Mouse (Mus musculus): ENCODE results near the gene Fbxo21. TPM values are rescaled to one million over a fixed set of nuclear protein-coding genes. Genes with fewer than 3 reads are reported as not detected.
A peak's percentile ranks its signal among the peaks of the same experiment; 100 is the strongest.

Gene Fbxo21
- 67.6 and 74.6 TPM in 2 replicates for polyA plus RNA-seq (2014; fragmentation: Nextera tagmentation; extraction: Ambion mirVana)

DNA sequence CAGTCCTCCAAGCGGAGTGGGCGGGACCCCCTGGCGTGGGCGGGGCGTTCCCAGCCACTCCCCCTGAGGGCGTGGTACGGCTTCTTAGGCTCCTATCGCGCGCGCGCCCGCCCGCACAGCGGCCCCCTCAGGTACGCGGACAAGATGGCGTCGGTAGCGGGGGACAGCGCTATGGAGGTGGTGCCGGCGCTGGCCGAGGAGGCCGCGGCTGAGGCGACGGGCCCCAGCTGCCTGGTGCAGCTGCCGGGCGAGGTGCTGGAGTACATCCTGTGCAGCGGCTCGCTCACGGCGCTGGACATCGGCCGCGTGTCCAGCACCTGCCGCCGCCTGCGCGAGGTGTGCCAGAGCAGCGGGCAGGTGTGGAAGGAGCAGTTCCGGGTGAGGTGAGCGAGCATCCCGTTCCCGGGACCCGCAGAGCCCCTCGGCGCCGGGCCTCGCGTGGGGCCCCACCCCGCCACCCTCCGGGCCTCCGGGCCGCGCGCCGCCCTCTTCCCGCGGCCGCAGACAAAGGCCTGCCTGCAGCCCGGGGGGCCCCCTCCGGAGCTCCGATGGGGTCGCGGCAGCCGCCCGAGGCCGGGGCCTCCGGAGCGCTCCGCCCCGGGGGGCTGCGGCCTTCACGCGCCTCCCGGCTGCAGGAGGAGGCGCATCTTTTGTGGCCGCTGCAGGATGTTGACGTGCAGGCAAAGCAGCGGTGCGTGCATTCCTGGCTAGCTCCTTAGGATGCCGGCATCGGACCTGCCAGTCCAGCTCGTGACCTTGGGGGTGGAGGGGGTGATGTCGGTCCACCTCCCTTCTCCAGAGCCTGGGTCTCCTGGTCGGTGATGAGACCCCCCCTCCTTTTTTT is at the start of gene Fbxo21:
Fbxo21 (plus strand) TSS at position 74 of the 844 bp plus-strand sequence.
- Histone ChIP-seq H3K4me1 (ENCODE audit: control insufficient read depth, insufficient read depth, low read length) (peaks cover 5% of the 10 kb centered on the region), H3K4me2 (ENCODE audit: low read depth, low read length) (peak within 1 kb of the TSS; percentile 65), H3K9me3 (replicated peaks; ENCODE audit: control insufficient read depth, low read length) (no peaks in the 10 kb centered on the region), H3K36me3 (replicated peaks; ENCODE audit: control insufficient read depth, insufficient read depth, low read depth, low read length) (no peaks in the 10 kb centered on the region; the same call in 1 of the 2 replicates), H3K27me3 (ENCODE audit: control insufficient read depth, insufficient read depth, low read length) (no peaks in the 10 kb centered on the region), H3K4me3 (ENCODE audit: low read depth, low read length) (peak within 1 kb of the TSS; percentile 88), H3K9ac (replicated peaks; ENCODE audit: low read length) (peak within 1 kb of the TSS; percentile 97), H3K27ac (replicated peaks; ENCODE audit: low read depth, low read length) (peak within 1 kb of the TSS; percentile 69)
- DNase-seq (ENCODE audit: low spot score) (peak; percentile 99), ATAC-seq (replicated peaks; ENCODE audit: insufficient number of reproducible peaks, low FRiP score, low TSS enrichment, low read depth) (peak; percentile 82)
- WGBS: under 1% methylated on average over 83 of the region's 88 CpGs

DNA sequence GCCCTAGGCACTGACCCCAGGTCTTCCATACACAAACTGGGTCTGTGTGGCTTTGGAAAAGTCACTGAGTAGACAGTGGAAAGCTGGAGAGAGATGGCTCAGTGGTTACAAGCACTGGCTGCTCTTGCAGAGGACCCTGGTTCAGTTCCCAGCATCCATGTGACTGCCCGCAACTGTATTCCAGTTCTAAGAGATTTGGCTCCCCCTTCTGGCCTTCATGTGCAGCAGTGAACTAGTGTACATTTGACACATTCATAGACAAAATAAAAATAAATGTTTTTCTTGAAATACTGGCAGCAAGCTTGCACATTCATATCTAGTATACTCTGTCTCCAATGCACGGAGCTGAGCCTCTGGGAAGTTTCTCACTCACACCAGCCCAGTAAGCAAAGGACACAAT is 48.0 kb upstream of the Fbxo21 start:
- no peaks in the 10 kb centered on the region for H3K27me3 ChIP-seq (ENCODE audit: control insufficient read depth, insufficient read depth, low read length)
- WGBS: 90% methylated on average over 2 of the region's 2 CpGs
- H3K4me1 ChIP-seq (ENCODE audit: control insufficient read depth, insufficient read depth, low read length): no peaks in the 10 kb centered on the region
- H3K9ac ChIP-seq (replicated peaks; ENCODE audit: low read length): no peak overlapping the region
- H3K4me2 ChIP-seq (ENCODE audit: low read depth, low read length): no peak overlapping the region
- H3K36me3 ChIP-seq (replicated peaks; ENCODE audit: control insufficient read depth, insufficient read depth, low read depth, low read length): no peaks in the 10 kb centered on the region
- H3K4me3 ChIP-seq (ENCODE audit: low read depth, low read length): no peak overlapping the region
- H3K27ac ChIP-seq (replicated peaks; ENCODE audit: low read depth, low read length): no peak overlapping the region
- DNase-seq (ENCODE audit: low spot score): no peak
- no peak for ATAC-seq (replicated peaks; ENCODE audit: insufficient number of reproducible peaks, low FRiP score, low TSS enrichment, low read depth)
- no peaks in the 10 kb centered on the region for H3K9me3 ChIP-seq (replicated peaks; ENCODE audit: control insufficient read depth, low read length)

DNA sequence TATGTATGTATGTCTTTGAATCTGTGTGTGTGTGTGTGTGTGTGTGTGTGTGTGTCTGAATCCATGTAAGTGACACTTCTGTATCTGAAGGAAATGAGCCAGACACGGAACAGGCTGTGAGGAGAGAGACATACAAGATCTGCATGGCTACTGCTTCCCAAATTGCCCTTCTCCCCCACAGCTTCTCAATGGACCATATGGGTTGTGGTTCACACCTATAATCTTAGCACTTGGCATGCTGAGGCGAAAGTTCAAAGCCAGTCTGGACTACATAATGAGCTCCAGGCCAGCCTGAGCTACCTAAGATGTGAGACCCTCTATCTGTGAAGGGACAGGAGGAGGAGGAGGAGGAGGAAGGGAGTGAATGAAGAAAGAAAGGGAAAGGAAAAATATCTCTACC is 44.3 kb upstream of the Fbxo21 start:
- Histone ChIP-seq H3K4me1 (ENCODE audit: control insufficient read depth, insufficient read depth, low read length) (no peaks in the 10 kb centered on the region), H3K9ac (replicated peaks; ENCODE audit: low read length) (no peak overlapping the region), H3K27me3 (ENCODE audit: control insufficient read depth, insufficient read depth, low read length) (no peaks in the 10 kb centered on the region), H3K4me3 (ENCODE audit: low read depth, low read length) (no peak overlapping the region), H3K36me3 (replicated peaks; ENCODE audit: control insufficient read depth, insufficient read depth, low read depth, low read length) (no peaks in the 10 kb centered on the region), H3K27ac (replicated peaks; ENCODE audit: low read depth, low read length) (no peak overlapping the region), H3K4me2 (ENCODE audit: low read depth, low read length) (no peak overlapping the region), H3K9me3 (replicated peaks; ENCODE audit: control insufficient read depth, low read length) (no peaks in the 10 kb centered on the region)
- DNase-seq (ENCODE audit: low spot score) (no peak), ATAC-seq (replicated peaks; ENCODE audit: insufficient number of reproducible peaks, low FRiP score, low TSS enrichment, low read depth) (no peak)
- 69% methylated on average over 2 of the region's 2 CpGs for WGBS

DNA sequence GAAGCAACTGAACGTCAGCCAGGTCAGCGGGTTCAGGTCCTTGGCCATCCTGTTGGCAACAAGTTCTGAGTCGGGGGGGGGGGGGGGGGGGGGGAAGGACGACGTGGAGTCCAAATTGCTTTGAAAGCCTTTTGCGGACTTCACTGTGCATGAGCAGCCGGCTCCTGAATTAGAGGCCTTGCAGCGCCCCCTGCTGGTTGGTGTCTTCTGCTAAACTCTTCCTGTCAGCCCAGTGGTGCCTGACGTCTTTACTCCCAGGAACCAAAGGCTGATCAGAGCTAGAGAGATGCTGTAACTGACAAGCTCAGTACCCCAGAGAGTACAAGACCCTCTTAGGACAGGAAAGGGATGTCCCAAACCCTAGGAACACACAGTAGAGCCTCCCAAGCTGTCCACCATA is 43.7 kb upstream of the Fbxo21 start:
- DNase-seq (ENCODE audit: low spot score) (peak; percentile 90), ATAC-seq (replicated peaks; ENCODE audit: insufficient number of reproducible peaks, low FRiP score, low TSS enrichment, low read depth) (peak; percentile 44; the same call in 1 of the 2 replicates)
- no peak overlapping the region for H3K4me2 ChIP-seq (ENCODE audit: low read depth, low read length)
- no peaks in the 10 kb centered on the region for H3K36me3 ChIP-seq (replicated peaks; ENCODE audit: control insufficient read depth, insufficient read depth, low read depth, low read length)
- H3K9me3 ChIP-seq (replicated peaks; ENCODE audit: control insufficient read depth, low read length): no peaks in the 10 kb centered on the region
- no peaks in the 10 kb centered on the region for H3K27me3 ChIP-seq (ENCODE audit: control insufficient read depth, insufficient read depth, low read length)
- no peak overlapping the region for H3K9ac ChIP-seq (replicated peaks; ENCODE audit: low read length)
- no peak overlapping the region for H3K4me3 ChIP-seq (ENCODE audit: low read depth, low read length)
- no peak overlapping the region for H3K27ac ChIP-seq (replicated peaks; ENCODE audit: low read depth, low read length)
- H3K4me1 ChIP-seq (ENCODE audit: control insufficient read depth, insufficient read depth, low read length): no peaks in the 10 kb centered on the region
- WGBS: 8% methylated on average over 6 of the region's 9 CpGs

DNA sequence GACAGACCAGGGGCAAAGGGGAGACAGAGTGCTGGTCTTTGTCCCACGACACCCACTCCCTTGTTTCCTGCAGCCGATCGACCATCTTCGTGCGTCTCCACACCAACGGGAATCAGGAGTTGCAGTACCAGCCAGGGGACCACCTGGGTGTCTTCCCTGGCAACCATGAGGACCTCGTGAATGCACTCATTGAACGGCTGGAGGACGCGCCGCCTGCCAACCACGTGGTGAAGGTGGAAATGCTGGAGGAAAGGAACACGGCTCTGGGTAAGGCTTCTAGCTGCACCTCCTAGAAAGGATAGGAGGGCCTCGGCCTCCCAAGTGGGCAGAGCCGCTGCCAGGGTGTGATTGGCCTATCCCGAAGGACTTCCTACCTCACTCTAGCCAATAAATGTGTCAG is 40.2 kb upstream of the Fbxo21 start:
- no peaks in the 10 kb centered on the region for H3K4me1 ChIP-seq (ENCODE audit: control insufficient read depth, insufficient read depth, low read length)
- H3K9me3 ChIP-seq (replicated peaks; ENCODE audit: control insufficient read depth, low read length): no peaks in the 10 kb centered on the region
- H3K9ac ChIP-seq (replicated peaks; ENCODE audit: low read length): no peak overlapping the region
- no peak overlapping the region for H3K27ac ChIP-seq (replicated peaks; ENCODE audit: low read depth, low read length)
- 69% methylated on average over 16 of the region's 16 CpGs for WGBS
- ATAC-seq (replicated peaks; ENCODE audit: insufficient number of reproducible peaks, low FRiP score, low TSS enrichment, low read depth) (no peak), DNase-seq (ENCODE audit: low spot score) (no peak)
- H3K36me3 ChIP-seq (replicated peaks; ENCODE audit: control insufficient read depth, insufficient read depth, low read depth, low read length): no peaks in the 10 kb centered on the region
- no peak overlapping the region for H3K4me3 ChIP-seq (ENCODE audit: low read depth, low read length)
- H3K4me2 ChIP-seq (ENCODE audit: low read depth, low read length): no peak overlapping the region
- no peaks in the 10 kb centered on the region for H3K27me3 ChIP-seq (ENCODE audit: control insufficient read depth, insufficient read depth, low read length)

DNA sequence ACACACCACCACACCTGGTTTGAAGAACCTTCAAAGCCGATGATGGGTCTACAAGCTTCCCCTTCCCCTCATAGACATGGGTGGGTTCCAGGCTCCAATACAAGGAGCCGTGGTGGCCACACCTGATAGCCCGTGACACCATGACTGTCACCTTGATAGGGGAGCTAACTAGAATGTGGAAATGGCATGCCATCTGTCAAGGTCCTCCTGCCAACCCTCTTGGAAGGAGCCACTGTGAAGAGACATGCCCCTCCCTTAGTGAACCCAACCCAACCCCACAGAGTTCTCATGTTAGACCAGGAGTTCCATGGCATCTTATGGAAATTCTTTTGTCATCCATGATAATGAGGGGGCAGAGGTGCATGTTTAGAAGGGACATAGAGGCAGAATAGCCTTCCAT is 39.3 kb upstream of the Fbxo21 start:
- no peak overlapping the region for H3K27ac ChIP-seq (replicated peaks; ENCODE audit: low read depth, low read length)
- no peak overlapping the region for H3K4me3 ChIP-seq (ENCODE audit: low read depth, low read length)
- no peaks in the 10 kb centered on the region for H3K36me3 ChIP-seq (replicated peaks; ENCODE audit: control insufficient read depth, insufficient read depth, low read depth, low read length)
- H3K4me1 ChIP-seq (ENCODE audit: control insufficient read depth, insufficient read depth, low read length): no peaks in the 10 kb centered on the region
- DNase-seq (ENCODE audit: low spot score) (no peak), ATAC-seq (replicated peaks; ENCODE audit: insufficient number of reproducible peaks, low FRiP score, low TSS enrichment, low read depth) (no peak)
- H3K9me3 ChIP-seq (replicated peaks; ENCODE audit: control insufficient read depth, low read length): no peaks in the 10 kb centered on the region
- H3K9ac ChIP-seq (replicated peaks; ENCODE audit: low read length): no peak overlapping the region
- H3K27me3 ChIP-seq (ENCODE audit: control insufficient read depth, insufficient read depth, low read length): no peaks in the 10 kb centered on the region
- no peak overlapping the region for H3K4me2 ChIP-seq (ENCODE audit: low read depth, low read length)
- 85% methylated on average over 3 of the region's 3 CpGs for WGBS

DNA sequence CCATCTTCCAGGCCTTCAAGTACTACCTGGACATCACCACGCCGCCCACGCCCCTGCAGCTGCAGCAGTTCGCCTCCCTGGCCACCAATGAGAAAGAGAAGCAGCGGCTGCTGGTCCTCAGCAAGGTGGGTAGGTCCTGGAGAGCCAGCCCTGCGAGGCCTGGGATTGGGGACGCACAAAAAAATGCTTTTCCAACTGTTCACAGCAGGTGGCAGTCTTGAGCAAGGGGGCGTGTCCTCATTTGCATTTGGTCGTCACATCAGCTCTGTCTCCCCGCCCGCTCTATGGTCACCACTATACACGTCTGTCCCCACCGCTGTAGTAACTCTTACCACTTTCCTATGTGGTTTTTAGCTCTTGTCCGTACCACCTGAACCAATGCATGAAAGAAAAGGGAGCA is 38.3 kb upstream of the Fbxo21 start:
- H3K4me2 ChIP-seq (ENCODE audit: low read depth, low read length): peak overlapping the region; percentile 36
- no peak overlapping the region for H3K27ac ChIP-seq (replicated peaks; ENCODE audit: low read depth, low read length)
- DNase-seq (ENCODE audit: low spot score): peak; percentile 80
- no peak overlapping the region for H3K4me3 ChIP-seq (ENCODE audit: low read depth, low read length)
- 11% methylated on average over 14 of the region's 14 CpGs for WGBS
- H3K9ac ChIP-seq (replicated peaks; ENCODE audit: low read length): no peak overlapping the region
- ATAC-seq (replicated peaks; ENCODE audit: insufficient number of reproducible peaks, low FRiP score, low TSS enrichment, low read depth): no peak
- H3K27me3 ChIP-seq (ENCODE audit: control insufficient read depth, insufficient read depth, low read length): no peaks in the 10 kb centered on the region
- H3K9me3 ChIP-seq (replicated peaks; ENCODE audit: control insufficient read depth, low read length): no peaks in the 10 kb centered on the region
- no peaks in the 10 kb centered on the region for H3K36me3 ChIP-seq (replicated peaks; ENCODE audit: control insufficient read depth, insufficient read depth, low read depth, low read length)
- H3K4me1 ChIP-seq (ENCODE audit: control insufficient read depth, insufficient read depth, low read length): no peaks in the 10 kb centered on the region

DNA sequence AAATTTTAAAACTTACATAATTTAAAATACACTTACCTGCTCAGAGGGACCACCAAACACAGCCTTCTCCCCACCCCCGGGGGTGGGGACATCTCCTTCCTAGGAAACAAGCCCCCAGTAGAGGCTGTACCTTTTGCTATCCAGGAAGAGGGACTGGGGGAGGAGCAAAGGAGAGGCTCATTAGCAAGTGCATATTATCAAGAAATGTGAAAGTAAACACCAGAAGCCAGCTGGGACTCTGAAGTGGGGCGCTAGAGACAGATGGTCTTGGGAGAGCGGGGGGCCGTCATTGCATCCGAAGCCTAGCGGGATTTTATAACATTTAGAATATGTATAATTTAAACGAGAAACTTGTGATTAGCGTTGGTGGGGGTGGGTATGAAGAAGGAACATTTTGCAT is 37.1 kb upstream of the Fbxo21 start:
- Histone ChIP-seq H3K27ac (replicated peaks; ENCODE audit: low read depth, low read length) (no peak overlapping the region), H3K4me3 (ENCODE audit: low read depth, low read length) (no peak overlapping the region), H3K36me3 (replicated peaks; ENCODE audit: control insufficient read depth, insufficient read depth, low read depth, low read length) (no peaks in the 10 kb centered on the region), H3K27me3 (ENCODE audit: control insufficient read depth, insufficient read depth, low read length) (no peaks in the 10 kb centered on the region), H3K4me1 (ENCODE audit: control insufficient read depth, insufficient read depth, low read length) (no peaks in the 10 kb centered on the region), H3K9ac (replicated peaks; ENCODE audit: low read length) (no peak overlapping the region), H3K4me2 (ENCODE audit: low read depth, low read length) (no peak overlapping the region), H3K9me3 (replicated peaks; ENCODE audit: control insufficient read depth, low read length) (no peaks in the 10 kb centered on the region)
- DNase-seq (ENCODE audit: low spot score) (no peak), ATAC-seq (replicated peaks; ENCODE audit: insufficient number of reproducible peaks, low FRiP score, low TSS enrichment, low read depth) (no peak)
- 91% methylated on average over 8 of the region's 8 CpGs for WGBS
